Mouse (Mus musculus) activated CD4-positive, CD25-positive, alpha-beta regulatory T cell (primary cell): ENCODE results near the gene Olfr1030. TPM values are rescaled to one million over a fixed set of nuclear protein-coding genes. Genes with fewer than 3 reads are reported as not detected.

Source experiments
- polyA plus RNA-seq, 2 experiments: library from polyadenylated mRNA; unstranded; fragments of 100-300 nt; shearing (Covaris generic); gene quantifications; one replicate each; pipeline ENCODE4 v1.2.1; 2017

Olfr1030 gene
- polyA plus RNA-seq, result under 1 TPM in 1 of 2 experiments, not detected in 1; 1.00 TPM

DNA sequence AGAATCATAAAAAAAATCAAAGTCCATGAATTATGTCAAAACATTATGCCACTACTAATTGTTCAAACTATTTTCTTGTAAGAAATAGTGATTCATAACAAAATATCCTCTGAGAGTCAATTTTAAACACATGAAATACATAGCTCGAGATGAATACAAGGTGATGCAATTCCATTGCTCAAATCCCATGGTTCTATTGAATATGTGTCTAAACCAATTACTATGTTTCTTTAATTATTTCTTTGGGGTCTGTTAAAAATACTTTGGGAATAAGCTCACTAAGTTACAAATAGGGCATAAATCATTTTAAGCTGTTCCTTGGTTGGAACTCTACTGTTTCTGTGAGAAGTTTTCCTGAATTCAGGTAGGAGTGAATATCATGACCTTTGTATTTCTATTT lies at the start of gene Olfr1030:
Gene Olfr1030, plus strand, starts transcription at position 301 of the 400 bp plus-strand sequence.

DNA sequence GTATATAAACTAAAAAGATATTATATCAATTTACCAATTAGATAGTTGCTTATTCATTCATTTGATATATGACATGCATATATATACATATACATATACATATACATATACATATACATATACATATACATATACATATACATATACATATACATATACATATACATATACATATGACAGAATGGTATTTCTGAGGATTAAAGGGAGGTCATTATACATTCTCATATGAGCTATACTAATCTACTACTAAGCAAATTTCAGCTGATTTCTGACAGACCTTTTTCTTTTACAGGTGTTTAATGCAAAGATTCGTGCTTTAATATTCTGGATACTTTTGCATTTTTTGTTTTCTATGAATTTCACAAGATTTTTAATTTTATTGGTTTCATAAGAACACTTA lies 28.9 kb upstream of the Olfr1030 start, which contains the start of gene Olfr1028:
Gene Olfr1028, plus strand, starts transcription at position 301 of the 400 bp plus-strand sequence.

DNA sequence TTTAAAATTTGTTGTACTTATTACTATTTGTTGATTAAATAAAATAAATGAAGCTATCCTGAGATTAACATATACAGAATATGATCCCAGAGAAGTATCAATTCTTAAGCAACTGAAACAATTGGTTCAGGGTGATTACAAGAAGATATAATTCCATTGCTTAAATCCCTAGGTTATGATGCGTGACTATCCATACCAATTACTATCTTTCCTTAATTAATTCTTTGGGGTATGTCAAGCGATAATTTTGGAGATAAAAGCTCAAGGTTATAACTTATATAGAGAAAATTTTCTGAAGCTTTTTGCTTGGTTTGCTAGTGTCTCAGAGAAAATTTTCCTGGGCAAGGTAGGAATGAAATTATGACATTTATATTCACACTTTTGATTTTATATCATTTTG lies 5.5 kb upstream of the Olfr1030 start, which contains the start of gene Olfr1029:
Gene Olfr1029, plus strand, starts transcription at position 301 of the 400 bp plus-strand sequence.

DNA sequence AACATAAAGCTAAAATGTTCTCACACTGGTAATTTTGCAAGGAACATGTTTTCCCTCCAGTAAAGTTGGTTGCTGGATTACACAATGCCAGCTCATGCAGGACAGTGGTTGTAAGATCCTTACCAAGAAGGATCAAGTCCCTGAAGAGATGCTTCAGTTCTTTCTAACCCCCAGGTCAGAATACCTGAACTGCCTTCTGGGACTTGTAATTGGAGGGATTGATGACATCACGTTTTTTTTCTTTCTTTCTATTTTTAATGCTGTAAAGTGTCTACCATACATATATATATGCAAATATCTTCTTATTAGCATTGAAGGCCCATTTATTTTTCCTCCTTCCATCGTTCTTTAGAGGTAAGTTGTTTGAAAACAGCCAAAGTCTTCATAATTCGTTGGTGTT lies 10.9 kb downstream of the Olfr1030 start, which contains the start of gene Olfr1031:
Gene Olfr1031, plus strand, starts transcription at position 301 of the 400 bp plus-strand sequence.

DNA sequence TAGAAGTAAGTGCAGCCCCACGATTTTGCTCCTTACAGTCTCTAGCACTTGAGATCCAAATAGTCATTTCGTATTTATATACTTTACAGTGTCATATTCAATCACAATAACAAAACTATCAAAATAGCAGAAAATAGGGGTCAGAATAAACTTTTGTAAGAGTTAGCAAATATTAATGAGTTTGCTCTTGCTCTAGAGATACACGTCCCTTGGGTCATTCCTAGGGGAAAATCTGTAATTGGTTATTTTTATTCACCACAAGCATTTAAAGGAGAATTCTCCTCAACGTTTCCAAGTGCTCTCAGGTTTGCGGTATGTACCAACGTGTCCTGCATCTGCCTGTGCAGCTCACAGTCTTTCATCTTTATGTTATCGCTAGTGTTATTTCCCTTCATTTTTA lies 26.2 kb downstream of the Olfr1030 start, which contains the start of gene Olfr1032:
Gene Olfr1032, plus strand, starts transcription at position 301 of the 400 bp plus-strand sequence.

DNA sequence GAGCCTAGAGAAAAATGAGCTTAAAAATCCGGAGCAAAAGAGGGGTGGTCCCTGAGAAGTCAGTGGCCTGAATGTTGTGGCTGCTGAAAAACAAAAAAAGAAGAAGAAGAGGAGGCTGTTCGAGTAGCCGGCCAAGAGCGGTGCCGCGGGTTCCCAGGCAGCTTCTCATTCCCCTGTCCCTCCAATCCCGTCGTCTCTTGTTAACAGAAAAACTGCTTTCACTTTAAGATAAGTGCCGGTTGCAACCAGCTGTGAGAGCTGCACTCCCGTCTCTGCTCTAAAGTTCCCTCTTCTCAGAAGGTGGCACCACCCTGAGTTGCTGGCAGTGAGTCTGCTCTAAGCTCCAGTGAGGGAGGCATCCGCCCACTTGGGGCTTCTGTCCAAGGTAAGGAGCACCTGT lies 41.3 kb downstream of the Olfr1030 start, which contains the start of gene Olfr1033:
Gene Olfr1033, plus strand, starts transcription at position 228 of the 400 bp plus-strand sequence.

Other genes starting within 250 kb of the Olfr1030 start
- gene Olfr1012, start 216.5 kb upstream of the Olfr1030 start, polyA plus RNA-seq, result not detected
- gene Olfr1013, start 212.2 kb upstream of the Olfr1030 start, polyA plus RNA-seq, result not detected
- not detected for gene Olfr1014, start 206.6 kb upstream of the Olfr1030 start, polyA plus RNA-seq
- gene Olfr1015, start 197.3 kb upstream of the Olfr1030 start, polyA plus RNA-seq, result under 1 TPM in 1 of 2 experiments, not detected in 1; 0.07 TPM
- not detected for gene Olfr1016, start 176.7 kb upstream of the Olfr1030 start, polyA plus RNA-seq
- under 1 TPM in 1 of 2 experiments, not detected in 1; 0.50 TPM for gene Olfr1018, start 160.8 kb upstream of the Olfr1030 start, polyA plus RNA-seq
- gene Olfr1019, start 133.8 kb upstream of the Olfr1030 start, polyA plus RNA-seq, result not detected
- gene Olfr1020, start 132.2 kb upstream of the Olfr1030 start, polyA plus RNA-seq, result under 1 TPM in 1 of 2 experiments, not detected in 1; 0.10 TPM
- gene Olfr1022, start 110.7 kb upstream of the Olfr1030 start, polyA plus RNA-seq, result not detected
- not detected for gene Olfr1023, start 93.6 kb upstream of the Olfr1030 start, polyA plus RNA-seq
- not detected for gene Olfr1024, start 74.2 kb upstream of the Olfr1030 start, polyA plus RNA-seq
- gene Olfr1025-ps1, start 64.1 kb upstream of the Olfr1030 start, polyA plus RNA-seq, result under 1 TPM in 1 of 2 experiments, not detected in 1; 0.06 TPM
- under 1 TPM in 1 of 2 experiments, not detected in 1; 0.31 TPM for gene Olfr1026, start 57.7 kb upstream of the Olfr1030 start, polyA plus RNA-seq
- gene Olfr1028, start 28.8 kb upstream of the Olfr1030 start, polyA plus RNA-seq, result not detected
- under 1 TPM in 1 of 2 experiments, not detected in 1; 0.45 TPM for gene Olfr1029, start 5.4 kb upstream of the Olfr1030 start, polyA plus RNA-seq
- not detected for gene Olfr1031, start 11.0 kb downstream of the Olfr1030 start, polyA plus RNA-seq
- not detected for gene Olfr1032, start 26.3 kb downstream of the Olfr1030 start, polyA plus RNA-seq
- gene Olfr1033, start 41.4 kb downstream of the Olfr1030 start, polyA plus RNA-seq, result 1 to 10 TPM; 1.7 to 3.3 TPM
- gene Olfr1034, start 66.6 kb downstream of the Olfr1030 start, polyA plus RNA-seq, result under 1 TPM in 1 of 2 experiments, not detected in 1; 0.07 TPM
- gene Olfr1036, start 94.7 kb downstream of the Olfr1030 start, polyA plus RNA-seq, result not detected
- gene Olfr1037, start 108.1 kb downstream of the Olfr1030 start, polyA plus RNA-seq, result not detected
- gene Olfr1039, start 156.7 kb downstream of the Olfr1030 start, polyA plus RNA-seq, result not detected
- not detected for gene Olfr1040, start 167.5 kb downstream of the Olfr1030 start, polyA plus RNA-seq
- under 1 TPM; 0.11 to 0.16 TPM for gene Olfr1042, start 182.6 kb downstream of the Olfr1030 start, polyA plus RNA-seq
- gene Olfr1043, start 188.2 kb downstream of the Olfr1030 start, polyA plus RNA-seq, result under 1 TPM; 0.13 to 0.81 TPM
- under 1 TPM in 1 of 2 experiments, not detected in 1; 0.49 TPM for gene Olfr1044, start 198.5 kb downstream of the Olfr1030 start, polyA plus RNA-seq
- gene Olfr52, start 206.4 kb downstream of the Olfr1030 start, polyA plus RNA-seq, result 1 to 10 TPM in 1 of 2 experiments, not detected in 1; 1.2 TPM
- under 1 TPM in 1 of 2 experiments, not detected in 1; 0.43 TPM for gene Olfr1045, start 223.7 kb downstream of the Olfr1030 start, polyA plus RNA-seq
- under 1 TPM in 1 of 2 experiments, not detected in 1; 0.17 TPM for gene Olfr1046, start 240.0 kb downstream of the Olfr1030 start, polyA plus RNA-seq